Mouse (Mus musculus) retina, adult 2 months (tissue): ENCODE results near the gene Naa38.

Experiments
- DNase-seq: peaks from one replicate; pipeline ENCODE4 v3.0.0-alpha.2; 2012; ENCODE audit warnings: low read depth, low spot score

Naa38 gene

DNA sequence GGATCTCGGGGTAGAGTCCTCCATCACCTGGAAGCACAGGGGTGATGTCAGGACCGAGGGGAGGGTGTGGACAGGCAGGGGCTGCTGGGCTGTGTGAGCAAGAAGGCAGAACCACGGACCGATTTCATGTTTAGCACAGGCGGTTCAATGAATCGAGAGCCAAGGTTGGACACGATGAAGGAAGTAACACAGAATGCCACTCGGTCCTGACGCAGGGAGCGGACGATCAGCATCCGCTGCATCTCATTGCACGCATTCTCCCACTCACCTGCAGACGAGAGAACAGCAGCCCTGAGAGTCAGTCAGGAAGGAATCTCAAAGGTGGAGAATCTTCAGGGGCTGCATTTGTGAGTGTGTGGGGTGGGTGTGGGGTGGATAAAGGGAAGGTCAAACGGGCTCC is 35.3 kb downstream of the Naa38 start:
- no peak for DNase-seq

DNA sequence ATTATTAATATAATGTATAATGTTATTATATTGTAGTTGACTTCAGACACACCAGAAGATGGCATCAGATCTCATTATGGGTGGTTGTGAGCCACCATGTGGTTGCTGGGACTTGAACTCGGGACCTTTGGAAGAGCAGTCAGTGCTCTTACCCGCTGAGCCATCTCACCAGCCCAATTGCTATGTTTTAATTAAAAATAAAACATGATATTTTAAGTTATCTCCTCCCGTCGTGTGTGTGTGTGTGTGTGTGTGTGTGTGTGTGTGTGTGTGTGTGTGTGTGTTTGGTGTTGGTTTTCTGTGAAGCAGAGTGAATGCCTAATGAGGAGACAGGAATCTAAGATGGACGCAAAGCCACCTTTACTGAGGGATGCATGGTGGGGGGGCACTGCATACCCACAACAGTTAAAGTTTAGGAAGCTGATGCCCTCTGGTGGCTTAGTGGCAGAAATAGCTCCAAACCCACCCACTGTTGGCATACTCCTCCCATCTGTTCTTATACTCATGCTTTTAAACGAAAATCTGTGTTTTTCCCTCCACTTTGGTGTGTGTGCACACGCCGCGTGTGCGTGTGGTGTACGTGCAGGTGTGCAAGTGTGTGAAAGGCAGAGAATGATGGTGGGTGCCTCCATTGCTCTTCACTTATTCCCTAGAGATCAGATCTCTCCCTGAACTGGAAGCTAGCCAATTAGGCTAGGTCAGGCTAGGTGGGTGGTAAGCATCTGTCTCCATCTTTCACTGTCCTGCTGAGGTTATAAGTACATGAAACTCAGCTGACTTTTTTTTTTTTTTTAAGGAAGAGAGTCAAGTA is 36.7 kb downstream of the Naa38 start:
- no peak for DNase-seq

DNA sequence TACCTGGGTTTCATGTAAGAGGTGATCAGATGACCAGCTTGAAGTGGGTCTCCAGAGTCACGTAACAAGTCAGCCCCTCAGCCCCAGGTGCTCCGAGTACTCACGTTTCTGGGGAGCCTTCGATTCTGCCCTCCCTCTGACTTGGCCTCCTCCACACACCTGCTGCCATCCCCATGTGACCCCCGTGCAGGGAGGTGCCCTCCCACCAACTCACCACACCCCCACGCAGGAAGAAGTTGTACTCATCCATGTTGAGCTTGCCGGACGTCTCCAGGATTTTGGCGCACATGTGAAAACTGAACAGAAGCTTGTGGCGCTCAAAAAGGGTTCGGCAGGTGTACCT is 37.3 kb downstream of the Naa38 start:
- DNase-seq, result no peak

DNA sequence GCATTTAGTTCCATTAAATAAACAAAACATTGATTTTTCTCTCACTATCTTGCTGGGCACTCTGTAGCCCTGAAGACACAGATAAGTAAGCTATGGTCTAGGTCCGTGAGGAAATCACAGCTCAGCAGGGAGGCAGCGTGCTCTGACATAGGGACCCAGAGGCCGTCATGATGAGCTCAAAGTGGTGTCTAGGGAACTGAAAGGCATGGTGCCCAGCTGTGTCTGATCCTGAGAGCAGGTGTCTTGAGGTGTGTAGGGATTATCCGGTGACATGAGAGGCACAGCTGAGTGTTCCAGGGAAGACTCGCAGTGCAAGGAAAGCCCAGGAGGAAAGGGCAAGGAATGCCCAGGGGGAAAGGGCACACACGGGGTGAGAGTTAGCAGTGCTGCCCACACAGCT is 37.9 kb downstream of the Naa38 start:
- DNase-seq, result no peak

DNA sequence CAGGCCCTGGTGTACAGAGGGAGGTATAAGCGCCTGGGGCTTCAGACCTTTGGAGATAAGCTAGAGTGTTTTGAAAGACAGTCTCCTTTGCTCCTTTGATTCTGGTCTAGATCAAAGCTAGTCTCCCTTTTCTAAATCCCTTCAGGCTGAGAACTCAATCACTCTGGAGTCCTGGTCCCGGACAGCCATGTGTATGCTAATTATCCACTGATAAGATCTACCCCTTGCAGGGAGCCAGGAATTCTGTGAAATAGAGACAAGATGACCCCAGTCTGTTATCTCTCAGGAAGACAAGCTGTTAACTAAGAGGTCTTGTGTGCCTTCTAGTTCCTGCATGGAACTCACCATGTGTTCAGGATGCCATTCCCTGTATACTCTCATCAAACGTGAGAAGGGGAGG is 42.0 kb downstream of the Naa38 start:
- no peak for DNase-seq

DNA sequence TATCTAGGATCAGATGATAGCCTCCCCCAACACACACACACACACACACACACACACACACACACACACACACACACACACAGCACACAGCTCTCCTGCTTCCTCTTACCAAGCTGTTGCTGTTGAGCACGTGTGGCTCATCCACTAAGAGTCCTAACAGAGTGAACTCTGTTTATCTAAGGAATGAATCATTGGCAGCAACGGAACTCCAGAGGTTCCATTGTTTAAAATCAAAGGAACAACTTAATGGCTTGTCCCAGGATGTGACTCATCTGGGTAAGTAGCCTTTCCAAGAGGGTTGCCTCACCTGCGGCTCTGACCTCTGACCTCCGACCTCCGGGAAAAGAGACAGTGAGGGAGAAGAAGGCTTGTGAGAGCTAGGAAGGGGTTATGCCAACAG is 48.0 kb downstream of the Naa38 start:
- no peak for DNase-seq
